Mouse (Mus musculus) forebrain, embryonic 14.5 days (tissue): ENCODE results near the gene Ddah1. TPM values are rescaled to one million over a fixed set of nuclear protein-coding genes. Genes with fewer than 3 reads are reported as not detected.

Experiments
- ATAC-seq: fragments of 200-750 bp; cut with Nextera tagmentation; 2 replicates; pipeline ENCODE4 v1.8.0; 2017; ENCODE audit warnings: mild to moderate bottlenecking, moderate library complexity
- DNase-seq: peaks from one replicate; pipeline ENCODE4 v3.0.0-alpha.2; 2015; ENCODE audit warnings: low spot score
- H3K27ac ChIP-seq: fragments of 300-500 bp; sonication (generic); 2 replicates; pipeline ENCODE4 v1.5.1; 2014; ENCODE audit warnings: low read depth, mild to moderate bottlenecking, control low read depth, low read length, moderate library complexity
- H3K27me3 ChIP-seq: fragments of 300-500 bp; sonication (generic); replicated peaks from 2 replicates; pipeline ENCODE4 v1.6.1; 2014; ENCODE audit warnings: low read length, control low read depth, mixed read lengths; ENCODE audit not compliant: control insufficient read depth, insufficient read depth
- H3K36me3 ChIP-seq: fragments of 300-500 bp; sonication (generic); 2 replicates; pipeline ENCODE4 v1.6.1; 2014; ENCODE audit warnings: low read length, control low read depth; ENCODE audit not compliant: control insufficient read depth, insufficient read depth
- H3K4me1 ChIP-seq: fragments of 300-500 bp; sonication (generic); 2 replicates; pipeline ENCODE4 v1.6.1; 2014; ENCODE audit warnings: antibody characterized with exemption, low read length, control low read depth; ENCODE audit not compliant: control insufficient read depth, insufficient read depth
- H3K4me2 ChIP-seq: fragments of 300-500 bp; sonication (generic); 2 replicates; pipeline ENCODE4 v1.6.1; 2014; ENCODE audit warnings: mild to moderate bottlenecking, control low read depth, low read length
- H3K4me3 ChIP-seq: fragments of 300-500 bp; sonication (generic); 2 replicates; pipeline ENCODE4 v1.5.1; 2014; ENCODE audit warnings: low read depth, low read length, control low read depth
- H3K9ac ChIP-seq: fragments of 300-500 bp; sonication (generic); 2 replicates; pipeline ENCODE4 v1.6.1; 2014; ENCODE audit warnings: mild to moderate bottlenecking, low read length, control low read depth, moderate library complexity
- H3K9me3 ChIP-seq: fragments of 300-500 bp; sonication (generic); replicated peaks from 2 replicates; pipeline ENCODE4 v1.6.1; 2016; ENCODE audit warnings: low read length, control low read depth, mixed read lengths; ENCODE audit not compliant: control insufficient read depth
- WGBS: fragments of 180-500 bp; shearing (Covaris S2); extraction: QIAGEN DNeasy Blood & Tissue Kit; methylation state at CpG from one replicate; pipeline ENCODE4 v1.1.7; 2014; 5-methylcytosine and 5-hydroxymethylcytosine counted together
- polyA plus RNA-seq: library from polyadenylated mRNA; unstranded; fragments of >200 nt; fragmentation: Nextera tagmentation; extraction: Ambion mirVana; gene quantifications from 2 replicates; pipeline ENCODE4 v1.2.1, GENCODE M21; 2014

Gene Ddah1
- polyA plus RNA-seq, 1 experiment from 2014 or later, result 147 TPM

DNA sequence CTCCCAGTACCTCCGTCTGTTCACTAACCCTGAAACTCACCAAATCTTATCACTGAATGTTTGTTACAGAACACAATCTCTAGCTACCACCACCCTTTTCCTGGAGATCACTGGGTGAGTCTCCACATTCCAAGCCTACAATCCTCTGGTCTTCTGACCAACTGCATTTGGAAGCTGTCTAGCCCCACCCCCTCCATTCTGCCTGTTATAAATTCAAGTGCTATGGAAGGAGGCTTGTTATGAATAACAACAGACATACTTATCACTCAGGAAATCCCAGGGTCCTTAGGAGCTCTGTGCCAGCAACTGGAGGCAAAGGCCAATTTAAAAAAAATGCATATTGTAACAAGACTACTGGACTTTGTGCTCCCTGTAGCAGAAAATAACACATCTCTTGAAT, 58.3 kb downstream of the Ddah1 start:
- no peak overlapping the region for H3K27ac ChIP-seq

DNA sequence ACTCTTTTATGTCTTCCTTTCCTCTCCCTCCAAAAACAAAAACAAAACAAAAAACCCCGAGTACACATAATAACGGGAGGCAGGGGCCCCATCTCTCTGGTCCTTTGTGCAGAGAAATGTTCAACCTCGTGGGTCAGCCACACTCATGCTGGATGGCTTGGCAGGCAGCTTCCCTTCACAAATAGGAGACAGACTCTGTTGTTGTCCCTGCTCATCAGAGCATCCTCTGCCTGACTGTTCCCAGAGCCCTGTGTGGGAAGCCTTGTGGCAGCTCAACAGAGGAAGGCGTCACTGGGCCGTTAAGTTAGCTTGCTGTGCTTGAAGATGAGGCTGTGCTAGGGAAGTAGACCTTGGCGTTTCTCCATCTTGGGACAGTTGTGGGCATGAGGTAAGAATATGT, 58.8 kb downstream of the Ddah1 start:
- Histone ChIP-seq H3K27me3 (no peaks in the 10 kb centered on the region), H3K9ac (no peak overlapping the region), H3K4me2 (no peak overlapping the region), H3K9me3 (no peaks in the 10 kb centered on the region), H3K4me3 (no peak overlapping the region), H3K4me1 (peaks cover 7% of the 10 kb centered on the region; the same call in 1 of the 2 replicates), H3K27ac (no peak overlapping the region), H3K36me3 (no peaks in the 10 kb centered on the region)
- DNase-seq, result peak; percentile 43
- WGBS, result 36% methylated on average over 6 of the region's 6 CpGs
- ATAC-seq, result peak; percentile 49

More for the DNA sequence above, 58.3 kb downstream of the Ddah1 start:
- no peak for DNase-seq
- ATAC-seq, result no peak
- H3K4me2 ChIP-seq, result no peak overlapping the region
- H3K9ac ChIP-seq, result no peak overlapping the region
- no peaks in the 10 kb centered on the region for H3K9me3 ChIP-seq
- no peak overlapping the region for H3K4me3 ChIP-seq
- H3K36me3 ChIP-seq, result no peaks in the 10 kb centered on the region
- H3K4me1 ChIP-seq, result peaks cover 7% of the 10 kb centered on the region; the same call in 1 of the 2 replicates
- no peaks in the 10 kb centered on the region for H3K27me3 ChIP-seq
- 86% methylated on average over 1 of the region's 1 CpGs for WGBS

DNA sequence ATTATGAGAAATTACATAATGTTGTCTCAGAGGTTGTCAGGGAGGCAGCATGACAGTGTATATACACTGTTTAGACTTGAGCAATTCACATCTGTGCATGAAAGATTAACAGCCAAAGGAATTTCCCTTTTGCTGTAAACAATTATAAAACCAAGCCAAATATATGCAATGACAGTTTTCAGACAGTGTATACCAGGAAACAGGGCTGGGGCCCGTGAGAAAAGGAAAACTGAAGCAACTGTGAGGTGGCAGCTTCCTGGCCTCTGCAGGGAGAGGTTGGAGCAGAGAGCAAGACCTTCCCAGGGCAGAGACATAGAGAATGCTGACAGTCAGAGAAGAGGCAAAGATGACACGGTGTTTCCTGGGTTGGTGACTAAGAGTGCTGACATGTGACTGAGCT, 62.0 kb downstream of the Ddah1 start:
- DNase-seq (no peak), ATAC-seq (no peak)
- Histone ChIP-seq H3K4me3 (no peak overlapping the region), H3K27ac (no peak overlapping the region), H3K4me2 (no peak overlapping the region), H3K9ac (no peak overlapping the region), H3K36me3 (no peaks in the 10 kb centered on the region), H3K4me1 (peaks cover 11% of the 10 kb centered on the region; the same call in 1 of the 2 replicates), H3K9me3 (no peaks in the 10 kb centered on the region), H3K27me3 (no peaks in the 10 kb centered on the region)
- WGBS, result 76% methylated on average over 2 of the region's 2 CpGs

DNA sequence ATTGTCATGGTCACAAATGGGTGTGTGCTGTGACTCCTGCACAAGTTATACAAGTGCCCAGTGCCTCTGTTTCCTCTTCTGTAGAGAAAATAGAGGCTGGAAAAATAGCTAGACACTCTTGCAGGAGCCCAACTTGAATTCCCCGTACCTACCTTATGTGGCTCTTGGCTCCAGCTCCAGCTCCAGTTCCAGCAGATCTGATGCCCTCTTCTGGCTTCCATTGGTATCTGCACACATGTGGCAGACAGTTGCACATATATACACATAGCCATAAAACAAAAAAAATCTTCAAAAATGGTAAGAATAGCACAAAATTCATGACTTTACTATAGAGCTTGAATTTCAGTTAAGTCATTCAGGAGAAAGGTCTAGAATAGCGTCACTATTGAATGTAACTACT, 62.5 kb downstream of the Ddah1 start:
- no peak for ATAC-seq
- Histone ChIP-seq H3K4me1 (peaks cover 14% of the 10 kb centered on the region; the same call in 1 of the 2 replicates), H3K9ac (no peak overlapping the region), H3K4me3 (no peak overlapping the region), H3K36me3 (no peaks in the 10 kb centered on the region), H3K27ac (no peak overlapping the region), H3K9me3 (no peaks in the 10 kb centered on the region), H3K4me2 (no peak overlapping the region), H3K27me3 (no peaks in the 10 kb centered on the region)
- 97% methylated on average over 2 of the region's 2 CpGs for WGBS
- DNase-seq, result no peak

DNA sequence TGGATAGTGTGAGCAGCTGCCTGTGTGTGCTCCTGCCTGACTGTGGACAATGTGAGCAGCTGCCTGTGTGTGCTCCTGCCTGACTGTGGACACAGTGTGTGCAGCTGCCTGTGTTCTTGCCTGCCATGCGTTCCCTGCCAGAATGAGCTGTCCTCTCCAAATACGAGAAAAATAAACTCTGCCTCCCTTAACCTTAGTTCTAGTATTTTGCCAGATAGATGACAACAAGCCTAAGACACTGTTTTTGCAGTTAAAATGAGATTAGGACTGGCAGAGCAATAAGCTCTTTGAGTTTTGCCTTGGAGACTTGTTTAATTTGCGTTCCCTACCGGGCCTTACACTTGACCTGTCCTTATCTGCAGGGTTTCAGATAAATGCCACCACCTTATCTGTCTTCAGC, 63.7 kb downstream of the Ddah1 start:
- peaks cover 20% of the 10 kb centered on the region for H3K4me1 ChIP-seq
- ATAC-seq, result no peak
- H3K27me3 ChIP-seq, result no peaks in the 10 kb centered on the region
- no peak overlapping the region for H3K4me3 ChIP-seq
- no peak for DNase-seq
- H3K27ac ChIP-seq, result no peak overlapping the region
- no peaks in the 10 kb centered on the region for H3K36me3 ChIP-seq
- 79% methylated on average over 4 of the region's 4 CpGs for WGBS
- H3K4me2 ChIP-seq, result no peak overlapping the region
- H3K9ac ChIP-seq, result no peak overlapping the region
- no peaks in the 10 kb centered on the region for H3K9me3 ChIP-seq

DNA sequence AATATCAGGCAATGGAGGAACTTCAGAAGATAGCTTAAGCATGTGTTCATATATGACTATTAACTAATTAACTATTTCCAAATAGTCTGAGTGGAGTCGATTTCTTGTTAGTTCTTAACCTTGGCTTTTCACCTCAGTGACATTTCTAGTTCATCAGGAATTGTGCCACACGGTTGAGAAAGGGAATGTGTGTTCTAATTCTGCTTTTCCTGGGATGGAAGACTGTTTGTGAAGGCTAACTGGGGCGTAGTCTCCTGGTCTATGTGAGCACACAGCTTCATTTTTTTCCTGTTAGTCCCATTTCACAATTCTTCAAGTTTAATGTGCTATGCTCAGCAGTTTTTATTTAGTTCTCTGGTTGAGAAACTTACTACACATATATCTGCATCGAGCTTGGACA, 65.2 kb downstream of the Ddah1 start:
- Histone ChIP-seq H3K4me1 (peaks cover 24% of the 10 kb centered on the region), H3K36me3 (no peaks in the 10 kb centered on the region), H3K9me3 (no peaks in the 10 kb centered on the region), H3K27ac (no peak overlapping the region), H3K27me3 (no peaks in the 10 kb centered on the region), H3K4me2 (no peak overlapping the region), H3K9ac (no peak overlapping the region), H3K4me3 (no peak overlapping the region)
- no peak for ATAC-seq
- DNase-seq, result no peak
- WGBS, result 83% methylated on average over 4 of the region's 4 CpGs

DNA sequence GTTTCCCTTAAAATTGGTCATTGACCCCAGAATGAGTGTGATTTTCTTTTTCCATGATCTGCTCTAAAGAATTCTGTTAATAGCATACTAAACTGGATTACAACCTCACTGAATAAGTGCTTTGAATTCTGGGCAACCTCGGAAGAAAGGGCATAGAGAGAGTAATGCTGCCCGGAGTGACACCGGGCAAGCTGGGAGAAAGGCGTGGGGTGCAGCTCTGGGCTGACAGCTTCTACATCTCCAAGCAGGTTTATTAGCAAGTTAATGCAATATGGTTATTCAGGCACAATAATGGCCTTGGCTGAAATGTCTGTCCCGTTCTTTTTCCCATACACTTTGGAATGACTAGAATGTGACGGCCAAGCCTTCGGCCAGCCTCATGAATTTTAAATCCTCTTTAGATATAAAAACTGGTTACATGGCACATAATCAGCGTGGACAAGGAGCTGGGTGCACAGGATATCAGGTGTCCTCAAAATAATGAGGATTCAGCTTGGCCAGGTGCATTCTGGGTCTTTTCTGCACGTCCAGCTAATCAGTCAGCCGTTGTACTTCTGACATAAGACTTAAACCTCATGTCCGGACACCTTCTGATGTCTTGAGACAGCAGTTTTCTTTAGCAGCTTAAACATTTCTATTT, 67.1 kb downstream of the Ddah1 start:
- peak; percentile 91 for ATAC-seq

DNA sequence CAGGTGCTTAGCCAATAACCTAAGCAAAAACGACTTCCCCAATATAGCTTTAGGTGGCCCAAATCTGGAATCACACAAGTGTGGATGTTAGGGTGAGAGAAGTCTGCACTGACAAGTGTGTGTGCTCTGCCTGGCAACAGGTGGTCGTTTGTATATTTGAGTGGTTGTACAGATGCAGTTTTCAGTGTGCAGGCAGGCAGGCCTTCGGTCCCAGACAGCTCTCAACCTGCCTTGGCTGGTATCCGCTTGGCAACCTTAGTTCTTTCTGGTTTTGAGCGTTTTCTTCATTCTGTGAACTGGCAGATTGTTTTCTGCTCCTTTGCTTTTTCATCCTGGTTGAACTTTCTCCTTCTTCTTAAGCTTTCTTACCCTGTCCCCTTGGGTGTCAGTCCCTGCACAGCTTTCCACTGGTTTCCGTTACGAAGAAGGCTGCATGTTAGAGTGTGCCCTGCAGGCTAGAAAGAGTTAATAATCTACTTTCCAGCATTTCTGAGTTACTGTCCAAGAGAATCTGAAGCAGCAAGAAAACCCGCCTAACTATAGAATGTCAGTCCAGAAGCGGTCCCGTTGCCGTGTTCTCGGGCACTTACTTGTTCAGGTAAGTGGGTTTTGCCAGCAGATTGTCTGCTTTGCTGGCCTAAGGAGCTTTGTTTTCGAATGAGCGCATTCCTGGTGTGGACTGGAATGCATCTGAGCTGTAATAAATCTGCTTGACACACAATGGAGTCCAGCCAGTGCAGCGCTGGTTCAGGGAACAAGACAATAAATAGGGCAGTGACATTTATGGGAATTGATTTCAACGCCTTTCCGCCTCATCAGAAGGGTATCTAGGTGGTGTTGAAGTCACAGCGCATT, 68.9 kb downstream of the Ddah1 start:
- no peak overlapping the region for H3K9ac ChIP-seq
- peak overlapping the region; percentile 52; the same call in 1 of the 2 replicates for H3K27ac ChIP-seq
- H3K4me2 ChIP-seq, result peak overlapping the region; percentile 20
- H3K27me3 ChIP-seq, result no peaks in the 10 kb centered on the region
- peaks cover 27% of the 10 kb centered on the region for H3K4me1 ChIP-seq
- H3K36me3 ChIP-seq, result no peaks in the 10 kb centered on the region
- no peak overlapping the region for H3K4me3 ChIP-seq
- DNase-seq, result peak; percentile 41
- WGBS, result 32% methylated on average over 18 of the region's 18 CpGs
- ATAC-seq, result no peak
- no peaks in the 10 kb centered on the region for H3K9me3 ChIP-seq

More for the DNA sequence above, 67.1 kb downstream of the Ddah1 start:
- H3K4me1 ChIP-seq, result peaks cover 27% of the 10 kb centered on the region
- H3K4me2 ChIP-seq, result peak overlapping the region; percentile 6; the same call in 1 of the 2 replicates
- no peak overlapping the region for H3K27ac ChIP-seq
- no peaks in the 10 kb centered on the region for H3K9me3 ChIP-seq
- DNase-seq, result peak; percentile 78
- 11% methylated on average over 11 of the region's 11 CpGs for WGBS
- no peak overlapping the region for H3K9ac ChIP-seq
- no peak overlapping the region for H3K4me3 ChIP-seq
- H3K36me3 ChIP-seq, result no peaks in the 10 kb centered on the region
- H3K27me3 ChIP-seq, result no peaks in the 10 kb centered on the region

DNA sequence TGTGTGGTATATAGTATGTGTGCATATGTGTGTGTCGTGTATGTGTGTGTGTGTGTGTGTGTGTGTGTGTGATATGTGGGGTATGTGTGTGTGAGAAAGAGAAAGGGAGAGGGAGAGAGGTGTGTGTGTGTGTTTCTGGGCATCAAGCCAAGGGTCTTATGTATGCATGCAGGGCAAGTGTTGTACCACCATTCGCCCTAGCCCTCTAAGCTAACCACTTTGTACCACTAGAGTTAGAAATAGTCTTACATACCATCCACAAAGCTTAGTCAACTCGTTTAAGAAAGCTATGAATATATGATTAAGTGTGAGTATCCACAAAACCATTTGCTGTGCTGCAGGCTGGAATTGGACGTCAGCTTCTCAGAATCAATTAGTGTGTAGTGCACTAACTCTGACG, 70.4 kb downstream of the Ddah1 start:
- no peaks in the 10 kb centered on the region for H3K9me3 ChIP-seq
- no peaks in the 10 kb centered on the region for H3K36me3 ChIP-seq
- DNase-seq (no peak), ATAC-seq (no peak)
- H3K4me3 ChIP-seq, result no peak overlapping the region
- no peak overlapping the region for H3K27ac ChIP-seq
- H3K27me3 ChIP-seq, result no peaks in the 10 kb centered on the region
- H3K4me2 ChIP-seq, result no peak overlapping the region
- 38% methylated on average over 5 of the region's 5 CpGs for WGBS
- H3K4me1 ChIP-seq, result peaks cover 34% of the 10 kb centered on the region
- no peak overlapping the region for H3K9ac ChIP-seq
